Mouse (Mus musculus): ENCODE results near the gene Ubl4b. TPM values are rescaled to one million over a fixed set of nuclear protein-coding genes. Genes with fewer than 3 reads are reported as not detected.

Ubl4b gene
- total and polyA plus RNA-seq, 3 experiments = 0.11 TPM; not detected in 2

GRCm38 (mm10) chr3:107582875-107583767 lies 28.2 kb upstream of the Ubl4b start:
- no peak for TF ChIP-seq GATA1 (IDR thresholded peaks at IDR 0.05; ENCODE audit: borderline replicate concordance, low read length)
- no peak for TF ChIP-seq CTCF (IDR thresholded peaks at IDR 0.05; ENCODE audit: low read depth, low read length)
- no peak for TF ChIP-seq POLR2AphosphoS5 (IDR thresholded peaks at IDR 0.05; ENCODE audit: insufficient replicate concordance, low read depth, low read length)
- TF ChIP-seq TAL1 (conservative IDR thresholded peaks at IDR 0.05; ENCODE audit: low read depth, low read length) = no peak
- TF ChIP-seq GATA2 (IDR thresholded peaks at IDR 0.05; ENCODE audit: borderline replicate concordance, low read depth, low read length) = no peak
- DNase-seq (ENCODE audit: low spot score) (no peak), ATAC-seq (ENCODE audit: extremely low read depth, insufficient number of reproducible peaks, low FRiP score, poor library complexity, severe bottlenecking) (no peak)
- H3K4me3 ChIP-seq (ENCODE audit: low read depth, low read length) = no peak overlapping the region
- H3K4me1 ChIP-seq (ENCODE audit: insufficient read depth, low read depth, low read length) = peaks cover 13% of the 10 kb centered on the region
- H3K9me3 ChIP-seq (replicated peaks) = no peaks in the 10 kb centered on the region
- H3K36me3 ChIP-seq (replicated peaks) = no peaks in the 10 kb centered on the region
- H3K27me3 ChIP-seq (ENCODE audit: insufficient read depth, low read length) = peaks cover 63% of the 10 kb centered on the region

- Histone ChIP-seq H3K4me3 (ENCODE audit: low read depth, low read length) (no peak overlapping the region), H3K27me3 (ENCODE audit: insufficient read depth, low read length) (peaks cover 56% of the 10 kb centered on the region), H3K36me3 (replicated peaks) (no peaks in the 10 kb centered on the region), H3K9me3 (replicated peaks) (no peaks in the 10 kb centered on the region), H3K4me1 (ENCODE audit: insufficient read depth, low read depth, low read length) (peaks cover 21% of the 10 kb centered on the region)
- ATAC-seq (ENCODE audit: extremely low read depth, insufficient number of reproducible peaks, low FRiP score, poor library complexity, severe bottlenecking) (no peak), DNase-seq (ENCODE audit: low spot score) (no peak)
- TF ChIP-seq CTCF (IDR thresholded peaks at IDR 0.05; ENCODE audit: low read depth, low read length) (no peak), TAL1 (conservative IDR thresholded peaks at IDR 0.05; ENCODE audit: low read depth, low read length) (no peak), POLR2AphosphoS5 (IDR thresholded peaks at IDR 0.05; ENCODE audit: insufficient replicate concordance, low read depth, low read length) (no peak), GATA1 (IDR thresholded peaks at IDR 0.05; ENCODE audit: borderline replicate concordance, low read length) (no peak), GATA2 (IDR thresholded peaks at IDR 0.05; ENCODE audit: borderline replicate concordance, low read depth, low read length) (no peak)
Observed at GRCm38 (mm10) chr3:107582130-107582874, 27.4 kb upstream of the Ubl4b start.

DNA sequence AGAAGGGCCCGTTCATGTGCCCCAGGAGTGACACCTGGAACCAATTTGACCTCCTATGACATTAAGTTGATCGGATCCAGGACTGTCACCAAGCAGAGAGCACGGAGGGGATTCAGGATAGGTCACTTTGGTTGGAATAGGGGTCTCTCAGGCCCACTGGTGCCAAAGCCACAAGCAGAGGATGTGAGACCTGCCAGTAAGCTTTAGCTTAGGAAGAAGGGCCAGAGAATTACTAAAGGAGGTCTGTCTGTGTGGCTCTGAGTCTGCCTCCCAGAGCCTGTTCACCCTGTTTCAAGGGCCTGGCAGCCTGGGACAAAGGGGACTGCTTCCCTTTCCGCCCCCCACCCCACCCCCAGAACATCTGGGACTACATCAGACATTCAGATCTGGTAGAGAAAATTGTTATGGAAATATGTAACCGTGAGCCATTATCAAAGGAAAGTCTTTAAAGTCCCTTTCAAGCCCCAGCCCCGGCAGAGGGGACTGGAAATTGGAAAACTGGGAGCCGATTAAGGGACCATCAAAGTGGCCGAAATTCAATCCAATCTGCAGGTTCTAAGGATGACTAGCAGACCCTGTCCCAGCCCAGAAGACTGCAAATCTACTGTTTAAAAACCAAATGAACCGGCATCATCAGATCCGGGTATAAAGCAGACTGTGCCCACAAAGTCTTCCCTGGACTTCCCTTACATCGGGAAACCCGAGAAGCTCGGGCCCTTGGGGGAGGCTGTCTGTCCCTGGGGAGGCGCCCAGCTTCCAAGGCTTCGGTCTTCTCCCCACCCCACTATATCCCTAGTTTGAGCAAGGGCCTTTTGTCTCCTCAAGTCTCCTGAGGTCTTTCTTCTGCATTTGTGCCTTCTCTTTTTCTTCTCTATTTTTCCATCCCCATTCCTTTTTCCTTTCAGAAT lies 26.5 kb upstream of the Ubl4b start:
- ATAC-seq (ENCODE audit: extremely low read depth, insufficient number of reproducible peaks, low FRiP score, poor library complexity, severe bottlenecking) (no peak), DNase-seq (ENCODE audit: low spot score) (no peak)
- TF ChIP-seq CTCF (IDR thresholded peaks at IDR 0.05; ENCODE audit: low read depth, low read length) (no peak), GATA1 (IDR thresholded peaks at IDR 0.05; ENCODE audit: borderline replicate concordance, low read length) (no peak), TAL1 (conservative IDR thresholded peaks at IDR 0.05; ENCODE audit: low read depth, low read length) (no peak)
- H3K4me3 ChIP-seq (ENCODE audit: low read depth, low read length) = no peak overlapping the region
- peaks cover 47% of the 10 kb centered on the region for H3K27me3 ChIP-seq (ENCODE audit: insufficient read depth, low read length)
- H3K9me3 ChIP-seq (replicated peaks) = no peaks in the 10 kb centered on the region
- peaks cover 28% of the 10 kb centered on the region for H3K4me1 ChIP-seq (ENCODE audit: insufficient read depth, low read depth, low read length)
- no peaks in the 10 kb centered on the region for H3K36me3 ChIP-seq (replicated peaks)

- peaks cover 28% of the 10 kb centered on the region for H3K4me1 ChIP-seq (ENCODE audit: insufficient read depth, low read depth, low read length)
- DNase-seq (ENCODE audit: low spot score) (peak; percentile 41), ATAC-seq (ENCODE audit: extremely low read depth, insufficient number of reproducible peaks, low FRiP score, poor library complexity, severe bottlenecking) (no peak)
- H3K4me3 ChIP-seq (ENCODE audit: low read depth, low read length) = no peak overlapping the region
- peaks cover 32% of the 10 kb centered on the region for H3K27me3 ChIP-seq (ENCODE audit: insufficient read depth, low read length)
- no peaks in the 10 kb centered on the region for H3K36me3 ChIP-seq (replicated peaks)
- no peaks in the 10 kb centered on the region for H3K9me3 ChIP-seq (replicated peaks)
- TF ChIP-seq TAL1 (conservative IDR thresholded peaks at IDR 0.05; ENCODE audit: low read depth, low read length) (no peak), CTCF (IDR thresholded peaks at IDR 0.05; ENCODE audit: low read depth, low read length) (peak; percentile 45)
Observed at GRCm38 (mm10) chr3:107579466-107579865, 24.6 kb upstream of the Ubl4b start.

- peak; percentile 88 for ATAC-seq (ENCODE audit: extremely low read depth, insufficient number of reproducible peaks, low FRiP score, poor library complexity, severe bottlenecking)
- H3K4me1 ChIP-seq (ENCODE audit: insufficient read depth, low read depth, low read length) = peaks cover 28% of the 10 kb centered on the region
- H3K4me3 ChIP-seq (ENCODE audit: low read depth, low read length) = peak overlapping the region; percentile 47; the same call in 1 of the 2 replicates
- TF ChIP-seq GATA2 (IDR thresholded peaks at IDR 0.05; ENCODE audit: borderline replicate concordance, low read depth, low read length) = no peak
- TF ChIP-seq TAL1 (conservative IDR thresholded peaks at IDR 0.05; ENCODE audit: low read depth, low read length) = peak; percentile 19
- no peaks in the 10 kb centered on the region for H3K36me3 ChIP-seq (replicated peaks)
- H3K27me3 ChIP-seq (ENCODE audit: insufficient read depth, low read length) = peaks cover 21% of the 10 kb centered on the region
- DNase-seq (ENCODE audit: low spot score) = peak; percentile 60
- no peaks in the 10 kb centered on the region for H3K9me3 ChIP-seq (replicated peaks)
Observed at GRCm38 (mm10) chr3:107577810-107578390, 23.0 kb upstream of the Ubl4b start.

GRCm38 (mm10) chr3:107576807-107577206 lies 21.9 kb upstream of the Ubl4b start:
- H3K4me1 ChIP-seq (ENCODE audit: insufficient read depth, low read depth, low read length) = peaks cover 28% of the 10 kb centered on the region
- DNase-seq (ENCODE audit: low spot score) (no peak), ATAC-seq (ENCODE audit: extremely low read depth, insufficient number of reproducible peaks, low FRiP score, poor library complexity, severe bottlenecking) (no peak)
- no peak overlapping the region for H3K4me3 ChIP-seq (ENCODE audit: low read depth, low read length)
- H3K27me3 ChIP-seq (ENCODE audit: insufficient read depth, low read length) = peaks cover 20% of the 10 kb centered on the region
- no peak for TF ChIP-seq TAL1 (conservative IDR thresholded peaks at IDR 0.05; ENCODE audit: low read depth, low read length)
- no peak for TF ChIP-seq GATA1 (IDR thresholded peaks at IDR 0.05; ENCODE audit: borderline replicate concordance, low read length)
- no peak for TF ChIP-seq POLR2AphosphoS5 (IDR thresholded peaks at IDR 0.05; ENCODE audit: insufficient replicate concordance, low read depth, low read length)
- TF ChIP-seq CTCF (IDR thresholded peaks at IDR 0.05; ENCODE audit: low read depth, low read length) = no peak
- TF ChIP-seq GATA2 (IDR thresholded peaks at IDR 0.05; ENCODE audit: borderline replicate concordance, low read depth, low read length) = no peak
- no peaks in the 10 kb centered on the region for H3K9me3 ChIP-seq (replicated peaks)
- H3K36me3 ChIP-seq (replicated peaks) = no peaks in the 10 kb centered on the region
